Mouse (Mus musculus) limb, embryonic 14.5 days (tissue): ENCODE data around the gene Rmdn2. TPM values are rescaled to one million over a fixed set of nuclear protein-coding genes. Genes with fewer than 3 reads are reported as not detected.
A peak's percentile ranks its signal among the peaks of the same experiment; 100 is the strongest.

ENCODE experiments used
- ATAC-seq: fragments of 200-750 bp; cut with Nextera tagmentation; 2 replicates; pipeline ENCODE4 v1.8.0; 2017; ENCODE audit warnings: low read depth, moderate number of reproducible peaks, moderate TSS enrichment; ENCODE audit not compliant: low FRiP score
- DNase-seq: peaks from one replicate; pipeline ENCODE4 v3.0.0-alpha.2; 2015; ENCODE audit warnings: low spot score
- H3K27ac ChIP-seq: fragments of 300-500 bp; sonication (generic); replicated peaks from 2 replicates; pipeline ENCODE4 v1.5.1; 2014; ENCODE audit warnings: low read depth, mild to moderate bottlenecking, low read length, moderate library complexity, mixed read lengths
- H3K27me3 ChIP-seq: fragments of 300-500 bp; sonication (generic); 2 replicates; pipeline ENCODE4 v1.6.1; 2014; ENCODE audit warnings: low read length, mixed read lengths; ENCODE audit not compliant: control insufficient read depth, insufficient read depth
- H3K36me3 ChIP-seq: fragments of 300-500 bp; sonication (generic); 2 replicates; pipeline ENCODE4 v1.6.1; 2014; ENCODE audit warnings: mild to moderate bottlenecking, low read length, moderate library complexity, mixed read lengths; ENCODE audit not compliant: control insufficient read depth, insufficient read depth
- H3K4me1 ChIP-seq: fragments of 300-500 bp; sonication (generic); 2 replicates; pipeline ENCODE4 v1.6.1; 2014; ENCODE audit warnings: antibody characterized with exemption, low read length, mixed read lengths; ENCODE audit not compliant: control insufficient read depth, insufficient read depth
- H3K4me2 ChIP-seq: fragments of 300-500 bp; sonication (generic); replicated peaks from 2 replicates; pipeline ENCODE4 v1.6.1; 2014; ENCODE audit warnings: low read depth, mild to moderate bottlenecking, low read length, moderate library complexity; ENCODE audit not compliant: severe bottlenecking
- H3K4me3 ChIP-seq: fragments of 300-500 bp; sonication (generic); replicated peaks from 2 replicates; pipeline ENCODE4 v1.5.1; 2014; ENCODE audit warnings: low read length
- H3K9ac ChIP-seq: fragments of 300-500 bp; sonication (generic); 2 replicates; pipeline ENCODE4 v1.6.1; 2014; ENCODE audit warnings: mild to moderate bottlenecking, low read depth, low read length, moderate library complexity; ENCODE audit not compliant: severe bottlenecking
- H3K9me3 ChIP-seq: fragments of 300-500 bp; sonication (generic); 2 replicates; pipeline ENCODE4 v1.6.1; 2016; ENCODE audit warnings: low read length; ENCODE audit not compliant: control insufficient read depth
- POLR2A ChIP-seq: fragments of 200-500 bp; IDR thresholded peaks from 2 replicates; pipeline ENCODE4 v1.8.0; 2012; ENCODE audit warnings: inconsistent platforms, mild to moderate bottlenecking, moderate library complexity, borderline replicate concordance; ENCODE audit not compliant: insufficient read depth, insufficient read length; ENCODE audit errors: extremely low read depth
- WGBS: fragments of 180-500 bp; shearing (Covaris S2); extraction: QIAGEN DNeasy Blood & Tissue Kit; methylation state at CpG from one replicate; pipeline ENCODE4 v1.1.7; 2014; 5-methylcytosine and 5-hydroxymethylcytosine counted together
- polyA plus RNA-seq, 2 experiments: library from polyadenylated mRNA; depleted of rRNA in 1 of 2; stranded (reverse) in 1 of 2; unstranded in 1 of 2; fragments of >200 nt; fragmentation: Nextera tagmentation in 1 of 2; extraction: Ambion mirVana in 1 of 2; gene quantifications; 2 replicates each; pipeline versions ENCODE4 v1.2.1 to v1.2.3; 2012 to 2014

The Rmdn2 gene
- polyA plus RNA-seq, 2 experiments: 7.6 to 10.7 TPM

DNA sequence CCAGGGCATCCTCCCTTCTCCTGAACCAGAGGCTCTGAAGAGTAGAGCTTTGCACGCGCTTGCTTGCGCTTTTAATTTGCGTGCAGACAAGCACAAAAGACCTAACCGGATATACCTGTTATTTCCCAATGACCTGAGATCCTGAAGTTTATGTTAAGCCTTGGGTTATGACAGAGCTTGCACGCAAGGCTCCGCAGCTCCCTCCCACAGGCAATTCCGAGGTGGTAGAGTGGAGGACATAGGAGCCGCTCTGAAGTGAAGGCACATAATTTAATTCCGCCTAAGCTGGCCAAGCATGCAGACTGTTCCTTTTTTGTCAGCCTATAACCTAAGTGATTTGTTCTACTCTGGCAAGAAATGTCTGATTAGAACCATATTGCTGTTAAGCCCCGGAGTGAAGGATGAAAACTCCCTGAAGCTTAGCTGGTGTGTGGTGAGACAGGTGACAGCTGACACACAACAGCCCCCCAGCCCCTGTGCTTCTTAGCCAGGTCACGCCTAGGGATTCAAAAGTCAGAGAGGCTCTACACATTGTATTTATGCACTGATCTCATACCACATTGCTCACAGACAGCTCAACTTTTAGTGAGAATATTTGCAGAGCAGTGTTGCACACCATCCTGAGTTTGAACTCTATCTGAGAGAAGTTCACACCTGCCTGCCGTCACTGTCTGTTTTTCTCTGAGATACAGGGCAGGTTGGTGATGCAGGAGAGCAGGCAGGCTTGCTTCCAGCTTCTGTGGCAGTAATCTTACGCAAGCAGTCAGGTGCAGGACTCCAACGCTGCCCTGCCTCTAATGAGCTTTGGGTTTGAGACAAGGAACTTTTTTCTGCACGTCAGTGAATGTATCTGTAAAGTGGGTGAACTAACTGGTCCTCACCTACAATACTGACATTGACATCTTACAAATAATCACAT is 117.2 kb downstream of the Rmdn2 start:
- WGBS: 8% methylated on average over 16 of the region's 16 CpGs
- Histone ChIP-seq H3K27me3 (peaks cover 43% of the 10 kb centered on the region), H3K4me1 (peaks cover 30% of the 10 kb centered on the region), H3K9ac (no peak overlapping the region), H3K4me2 (peak overlapping the region; percentile 43), H3K9me3 (no peaks in the 10 kb centered on the region), H3K36me3 (no peaks in the 10 kb centered on the region), H3K27ac (no peak overlapping the region), H3K4me3 (peak overlapping the region; percentile 18; the same call in 1 of the 2 replicates)
- no peak for TF ChIP-seq POLR2A
- peak; percentile 54 for ATAC-seq
- DNase-seq: peak; percentile 58

DNA sequence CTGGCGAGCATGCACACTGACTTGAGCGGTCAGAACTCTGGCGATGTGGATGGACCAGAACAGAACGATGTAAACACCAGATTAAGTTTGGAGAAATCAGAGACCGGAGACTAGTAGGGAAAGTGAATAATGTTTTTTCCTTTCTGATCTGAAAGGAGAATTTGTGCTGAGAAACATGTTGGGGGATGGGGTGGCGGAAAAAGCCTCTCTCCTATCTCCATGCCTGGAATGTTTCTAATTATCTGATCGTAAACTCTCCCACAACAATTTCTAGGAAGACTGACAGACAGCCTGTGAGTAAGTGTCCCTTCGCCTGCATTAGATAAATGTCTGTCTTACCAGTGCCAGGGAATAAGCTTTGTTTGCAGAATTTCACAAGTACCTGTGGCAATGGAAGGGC is 119.3 kb downstream of the Rmdn2 start:
- Histone ChIP-seq H3K4me3 (no peak overlapping the region), H3K4me1 (peaks cover 30% of the 10 kb centered on the region), H3K27me3 (peaks cover 42% of the 10 kb centered on the region), H3K27ac (no peak overlapping the region), H3K9ac (no peak overlapping the region), H3K36me3 (no peaks in the 10 kb centered on the region), H3K9me3 (no peaks in the 10 kb centered on the region), H3K4me2 (no peak overlapping the region)
- ATAC-seq: no peak
- DNase-seq: no peak
- WGBS: 10% methylated on average over 8 of the region's 8 CpGs
- TF ChIP-seq POLR2A: no peak

DNA sequence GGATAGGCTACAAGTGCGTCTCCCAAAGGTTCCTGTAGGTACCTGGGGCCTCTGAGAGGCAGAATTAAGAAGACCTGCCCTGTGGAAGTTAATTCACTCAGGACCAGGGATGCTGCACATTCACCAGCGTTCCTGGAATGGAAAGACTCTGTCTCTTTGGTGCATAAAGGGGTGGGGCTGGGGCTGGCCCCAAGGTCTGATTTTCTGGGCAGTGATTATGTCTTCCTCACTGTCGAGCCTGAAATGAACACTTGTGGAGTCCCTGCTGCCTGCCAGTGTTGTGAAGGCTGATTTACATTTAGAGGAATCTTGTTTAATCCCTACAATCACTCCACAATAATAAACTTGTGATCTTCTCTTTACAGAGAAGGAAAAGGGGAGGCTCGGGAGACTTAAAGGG is 121.4 kb downstream of the Rmdn2 start:
- H3K4me2 ChIP-seq: no peak overlapping the region
- no peak for TF ChIP-seq POLR2A
- H3K27me3 ChIP-seq: peaks cover 35% of the 10 kb centered on the region
- H3K9me3 ChIP-seq: no peaks in the 10 kb centered on the region
- no peaks in the 10 kb centered on the region for H3K36me3 ChIP-seq
- DNase-seq (no peak), ATAC-seq (no peak)
- no peak overlapping the region for H3K27ac ChIP-seq
- no peak overlapping the region for H3K4me3 ChIP-seq
- H3K9ac ChIP-seq: no peak overlapping the region
- peaks cover 26% of the 10 kb centered on the region for H3K4me1 ChIP-seq
- 44% methylated on average over 4 of the region's 4 CpGs for WGBS

- TF ChIP-seq POLR2A: no peak
- 70% methylated on average over 3 of the region's 3 CpGs for WGBS
- Histone ChIP-seq H3K27ac (no peak overlapping the region), H3K4me1 (peaks cover 16% of the 10 kb centered on the region), H3K36me3 (no peaks in the 10 kb centered on the region), H3K9me3 (no peaks in the 10 kb centered on the region), H3K27me3 (peaks cover 9% of the 10 kb centered on the region; the same call in 1 of the 2 replicates), H3K9ac (no peak overlapping the region), H3K4me3 (no peak overlapping the region), H3K4me2 (no peak overlapping the region)
- no peak for DNase-seq
- ATAC-seq: no peak
These were observed 125.9 kb downstream of the Rmdn2 start for GRCm38 (mm10) chr17:79737598-79737997.

GRCm38 (mm10) chr17:79738847-79739498 is 127.3 kb downstream of the Rmdn2 start:
- ATAC-seq: peak; percentile 44; the same call in 1 of the 2 replicates
- no peak for DNase-seq

More at GRCm38 (mm10) chr17:79738847-79739498, 127.3 kb downstream of the Rmdn2 start:
- H3K27ac ChIP-seq: no peak overlapping the region
- no peaks in the 10 kb centered on the region for H3K27me3 ChIP-seq
- H3K9ac ChIP-seq: no peak overlapping the region
- H3K4me1 ChIP-seq: peaks cover 10% of the 10 kb centered on the region
- TF ChIP-seq POLR2A: no peak
- WGBS: 28% methylated on average over 5 of the region's 5 CpGs
- H3K4me2 ChIP-seq: no peak overlapping the region
- H3K36me3 ChIP-seq: no peaks in the 10 kb centered on the region
- no peaks in the 10 kb centered on the region for H3K9me3 ChIP-seq
- H3K4me3 ChIP-seq: no peak overlapping the region
